Mouse (Mus musculus) myocyte (in vitro differentiated cells): ENCODE data around the gene Khdc3. TPM values are rescaled to one million over a fixed set of nuclear protein-coding genes. Genes with fewer than 3 reads are reported as not detected.
A peak's percentile ranks its signal among the peaks of the same experiment; 100 is the strongest.

Source experiments
- H3K27me3 ChIP-seq: one replicate; pipeline ENCODE4 v1.6.1; 2011; ENCODE audit not compliant: control insufficient read depth, insufficient read depth, insufficient read length
- H3K36me3 ChIP-seq: one replicate; pipeline ENCODE4 v1.6.1; 2011; ENCODE audit not compliant: control insufficient read depth, insufficient read depth
- H3K4me2 ChIP-seq: one replicate; pipeline ENCODE4 v1.6.1; 2011; ENCODE audit warnings: low read depth, control low read depth
- H3K4me3 ChIP-seq: one replicate; pipeline ENCODE4 v1.5.1; 2011; ENCODE audit warnings: mild to moderate bottlenecking, control low read depth, moderate library complexity
- H3K79me2 ChIP-seq: one replicate; pipeline ENCODE4 v1.6.1; 2011; ENCODE audit not compliant: control insufficient read depth, insufficient read depth
- H3ac ChIP-seq: one replicate; pipeline ENCODE4 v1.6.1; 2011; ENCODE audit not compliant: control insufficient read depth, insufficient read length
- CEBPB ChIP-seq: IDR thresholded peaks from 2 replicates; pipeline ENCODE4 v1.6.1; 2011; ENCODE audit warnings: mild to moderate bottlenecking, moderate library complexity; ENCODE audit not compliant: poor library complexity, insufficient read depth, severe bottlenecking
- MAX ChIP-seq: IDR thresholded peaks from one replicate; pipeline ENCODE4 v1.6.1; 2011; ENCODE audit warnings: low read depth, mild to moderate bottlenecking, control low read depth
- MYOD1 ChIP-seq, 3 experiments: IDR thresholded peaks; one replicate each; pipeline ENCODE4 v1.6.1; 2011; ENCODE audit warnings: control low read depth in 2 of 3, low read depth in 2 of 3, mild to moderate bottlenecking in 2 of 3, moderate library complexity in 1 of 3; ENCODE audit not compliant: insufficient read length in 2 of 3, control insufficient read depth in 1 of 3
- MYOG ChIP-seq, 3 experiments: IDR thresholded peaks; one replicate each; pipeline ENCODE4 v1.6.1; 2011; ENCODE audit warnings: control low read depth in 2 of 3, low read depth in 2 of 3, mild to moderate bottlenecking in 2 of 3; ENCODE audit not compliant: insufficient read length in 2 of 3, control insufficient read depth in 1 of 3, insufficient read depth in 1 of 3
- POLR2A ChIP-seq: IDR thresholded peaks from one replicate; pipeline ENCODE4 v1.6.1; 2011; ENCODE audit warnings: low read depth, mild to moderate bottlenecking, control low read depth, moderate library complexity; ENCODE audit not compliant: insufficient read length
- POLR2AphosphoS2 ChIP-seq: IDR thresholded peaks from one replicate; pipeline ENCODE4 v1.6.1; 2011; ENCODE audit warnings: low read depth, control low read depth; ENCODE audit not compliant: insufficient read length
- REST ChIP-seq: IDR thresholded peaks from one replicate; pipeline ENCODE4 v1.6.1; 2011; ENCODE audit warnings: mild to moderate bottlenecking, control low read depth, moderate library complexity; ENCODE audit not compliant: insufficient read depth, insufficient read length
- SRF ChIP-seq: IDR thresholded peaks from one replicate; pipeline ENCODE4 v1.6.1; 2011; ENCODE audit warnings: low read depth; ENCODE audit not compliant: control insufficient read depth, insufficient read length
- TCF3 ChIP-seq: IDR thresholded peaks from one replicate; pipeline ENCODE4 v1.6.1; 2011; ENCODE audit warnings: low read depth, control low read depth; ENCODE audit not compliant: insufficient read length
- USF1 ChIP-seq: IDR thresholded peaks from one replicate; pipeline ENCODE4 v1.6.1; 2011; ENCODE audit warnings: low read depth, mild to moderate bottlenecking, control low read depth, moderate library complexity
- polyA plus RNA-seq: library from polyadenylated mRNA; unstranded; fragments of >200 nt; fragmentation: generic; extraction: Trizol; gene quantifications from one replicate; pipeline ENCODE4 v1.2.1, GENCODE M21; 2012; ENCODE audit warnings: missing spikeins

Khdc3 gene
- polyA plus RNA-seq, 1 experiment: not detected

GRCm38 (mm10) chr9:73130529-73130928 is 28.9 kb downstream of the Khdc3 start:
- Histone ChIP-seq H3K36me3 (peaks cover 16% of the 10 kb centered on the region), H3K27me3 (no peaks in the 10 kb centered on the region), H3ac (no peak overlapping the region), H3K4me3 (no peak overlapping the region), H3K79me2 (no peaks in the 10 kb centered on the region), H3K4me2 (no peak overlapping the region)
- no peak for TF ChIP-seq CEBPB
- TF ChIP-seq SRF: no peak
- no peak for TF ChIP-seq POLR2AphosphoS2
- TF ChIP-seq REST: no peak
- no peak for TF ChIP-seq POLR2A
- TF ChIP-seq TCF3: no peak
- no peak for TF ChIP-seq MYOD1 (IDR thresholded peaks at IDR 0.05; ENCODE audit: control insufficient read depth in 1 of 3, insufficient read length in 2 of 3, low read depth in 2 of 3)
- TF ChIP-seq MAX: no peak
- TF ChIP-seq MYOG (IDR thresholded peaks at IDR 0.05; ENCODE audit: control insufficient read depth in 1 of 3, insufficient read depth in 1 of 3, insufficient read length in 2 of 3, low read depth in 2 of 3): no peak
- no peak for TF ChIP-seq USF1

GRCm38 (mm10) chr9:73137341-73137886 is 35.8 kb downstream of the Khdc3 start:
- TF ChIP-seq USF1 (no peak), MYOG (IDR thresholded peaks at IDR 0.05; ENCODE audit: control insufficient read depth in 1 of 3, insufficient read depth in 1 of 3, insufficient read length in 2 of 3, low read depth in 2 of 3) (peak in 1 of 3 experiments; percentile 12), TCF3 (no peak), MYOD1 (IDR thresholded peaks at IDR 0.05; ENCODE audit: control insufficient read depth in 1 of 3, insufficient read length in 2 of 3, low read depth in 2 of 3) (peak in 2 of 3 experiments; percentile 59 to 71), REST (no peak)

More at GRCm38 (mm10) chr9:73137341-73137886, 35.8 kb downstream of the Khdc3 start:
- H3K27me3 ChIP-seq: no peaks in the 10 kb centered on the region
- no peak overlapping the region for H3K4me3 ChIP-seq
- no peaks in the 10 kb centered on the region for H3K36me3 ChIP-seq
- no peak overlapping the region for H3K4me2 ChIP-seq
- no peaks in the 10 kb centered on the region for H3K79me2 ChIP-seq
- H3ac ChIP-seq: no peak overlapping the region

Other genes with a start within 250 kb of the Khdc3 start
- 0.01 TPM for gene Pygo1, start 176.2 kb upstream of the Khdc3 start, polyA plus RNA-seq
- gene Dyx1c1, start 143.1 kb upstream of the Khdc3 start, polyA plus RNA-seq: not detected
- gene Gm44503, start 143.0 kb upstream of the Khdc3 start, polyA plus RNA-seq: 0.01 TPM
- 7.1 TPM for gene Ccpg1os, start 116.5 kb upstream of the Khdc3 start, polyA plus RNA-seq
- 9.5 TPM for gene Ccpg1, start 116.4 kb upstream of the Khdc3 start, polyA plus RNA-seq
- 5.3 TPM for gene Pigb, start 61.5 kb upstream of the Khdc3 start, polyA plus RNA-seq
- 0.10 TPM for gene Rab27a, start 57.0 kb upstream of the Khdc3 start, polyA plus RNA-seq
- gene Gm20509, start 634 bp downstream of the Khdc3 start, polyA plus RNA-seq: not detected
- 54.7 TPM for gene Rsl24d1, start 11.6 kb downstream of the Khdc3 start, polyA plus RNA-seq